Mouse (Mus musculus) right cerebral cortex, postnatal 25 days (tissue): ENCODE data around the gene Rrp15.

Experiments used
- DNase-seq: peaks from one replicate; pipeline ENCODE4 v3.0.0; 2022

Gene Rrp15

DNA sequence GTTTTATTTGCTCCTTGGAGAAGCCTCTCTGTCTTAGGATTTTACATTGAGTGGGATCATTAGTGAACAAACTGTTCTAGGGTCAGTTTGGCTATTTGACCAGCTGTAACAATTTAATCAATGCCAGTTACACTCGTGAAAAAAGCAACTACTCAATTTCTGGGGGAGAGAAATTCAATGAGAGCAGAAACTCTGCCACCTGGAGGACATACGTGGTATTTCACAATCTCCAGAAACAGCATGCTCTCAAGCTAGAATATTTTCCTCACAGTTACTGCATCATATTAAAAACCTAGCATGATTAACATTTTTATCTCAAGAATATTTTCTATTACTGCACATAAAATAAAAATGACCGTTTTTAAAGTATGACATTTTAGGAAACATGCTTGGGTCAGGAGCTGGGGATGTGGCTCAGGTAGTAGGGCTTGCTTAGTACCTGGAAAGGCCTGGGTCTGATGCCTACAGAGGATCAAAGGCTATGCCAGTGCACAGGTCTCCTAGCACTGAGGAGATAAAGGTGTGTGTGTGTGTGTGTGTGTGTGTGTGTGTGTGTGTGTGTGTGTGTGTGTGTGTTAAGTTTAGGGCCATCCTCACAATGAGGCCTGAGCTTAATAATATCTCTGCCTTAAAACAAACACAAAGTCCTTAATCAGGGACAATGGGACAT is 36.2 kb downstream of the Rrp15 start:
- no peak for DNase-seq

DNA sequence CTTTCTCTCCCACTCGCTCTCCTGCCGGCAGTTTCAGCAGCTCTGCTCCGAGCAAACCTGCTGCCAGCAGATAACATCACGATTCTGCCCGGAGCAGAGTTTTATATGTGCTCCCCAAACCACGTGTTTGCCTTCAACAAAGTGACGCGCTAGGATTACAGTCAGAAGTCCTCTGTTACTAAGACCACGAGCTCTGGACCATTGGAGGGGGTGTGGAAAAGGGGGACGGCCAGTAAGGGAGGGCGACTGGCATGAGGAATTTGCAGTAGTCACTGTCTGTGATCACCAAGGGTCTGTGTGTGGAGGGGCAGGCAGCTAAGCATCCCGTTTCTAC is 43.3 kb downstream of the Rrp15 start, which contains the start of gene Tgfb2:
Gene Tgfb2 (minus strand): TSS at position 75 of the 334 bp plus-strand sequence.
- DNase-seq = peak; percentile 32

DNA sequence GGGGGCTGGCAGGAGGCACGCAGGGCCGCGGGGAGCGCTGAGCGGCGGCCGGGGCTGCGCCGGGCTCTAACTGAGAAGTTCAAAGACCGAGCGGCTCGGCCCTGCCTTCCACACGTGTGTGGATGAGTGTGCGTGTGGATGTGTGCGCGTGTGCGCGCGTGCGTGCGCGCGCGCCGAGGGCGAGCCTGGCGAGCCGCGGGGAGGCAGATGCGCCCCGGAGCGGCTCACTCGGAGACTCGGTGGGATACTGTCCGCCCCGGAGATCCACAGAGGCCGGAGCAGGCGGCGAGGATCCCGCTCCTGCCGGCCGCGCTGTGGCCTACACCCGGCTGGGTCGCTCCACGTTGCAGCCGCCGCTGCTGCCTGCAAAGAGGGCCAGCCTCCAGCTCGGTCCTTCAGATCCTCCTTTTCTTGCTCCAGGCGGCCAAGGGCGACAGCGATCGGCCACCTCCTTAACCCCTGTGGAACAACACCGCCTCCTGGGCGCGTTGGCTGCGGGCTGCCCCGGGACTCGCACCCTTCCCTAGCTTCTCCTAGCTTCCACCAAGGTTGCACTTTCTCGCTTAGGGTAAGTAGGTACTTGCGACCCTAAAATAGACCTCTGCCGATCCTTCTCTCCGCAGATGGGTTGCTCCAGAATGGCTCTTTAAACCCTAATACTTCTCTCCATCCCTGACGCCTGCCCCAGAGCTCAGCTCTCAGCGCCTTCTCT is 43.8 kb downstream of the Rrp15 start:
- peak; percentile 54 for DNase-seq

DNA sequence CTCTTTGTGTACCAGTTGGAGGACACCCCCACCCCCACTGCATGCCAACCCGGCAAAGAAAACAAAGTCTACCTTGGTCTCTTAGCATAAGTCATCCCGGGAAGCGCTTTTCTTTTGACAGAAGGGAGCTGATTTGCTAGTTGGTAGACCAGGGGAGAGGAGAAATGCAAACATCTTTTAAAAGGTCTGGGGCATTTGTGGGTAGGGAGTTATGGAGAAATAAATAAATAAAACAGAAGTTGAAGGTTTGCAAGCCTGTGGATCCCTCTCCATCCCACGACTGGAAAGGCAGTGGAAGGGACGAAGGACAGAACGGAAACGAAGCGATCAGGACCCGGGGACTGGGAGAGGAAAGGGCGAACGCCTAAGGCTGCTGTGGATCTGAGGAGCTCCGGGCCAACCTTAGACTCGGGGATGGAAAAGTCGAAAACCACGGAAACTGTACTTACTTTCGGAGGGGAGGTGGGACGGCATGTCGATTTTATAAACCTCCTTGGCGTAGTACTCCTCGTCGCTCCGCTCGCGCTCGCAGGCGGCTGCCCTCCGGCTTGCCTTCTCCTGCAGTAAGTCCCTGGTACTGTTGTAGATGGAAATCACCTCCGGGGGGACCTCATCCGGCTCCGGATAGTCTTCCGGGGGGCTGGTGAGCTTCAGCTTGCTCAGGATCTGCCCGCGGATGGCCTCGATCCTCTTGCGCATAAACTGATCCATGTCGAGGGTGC is 45.0 kb downstream of the Rrp15 start:
- DNase-seq = peak; percentile 38

DNA sequence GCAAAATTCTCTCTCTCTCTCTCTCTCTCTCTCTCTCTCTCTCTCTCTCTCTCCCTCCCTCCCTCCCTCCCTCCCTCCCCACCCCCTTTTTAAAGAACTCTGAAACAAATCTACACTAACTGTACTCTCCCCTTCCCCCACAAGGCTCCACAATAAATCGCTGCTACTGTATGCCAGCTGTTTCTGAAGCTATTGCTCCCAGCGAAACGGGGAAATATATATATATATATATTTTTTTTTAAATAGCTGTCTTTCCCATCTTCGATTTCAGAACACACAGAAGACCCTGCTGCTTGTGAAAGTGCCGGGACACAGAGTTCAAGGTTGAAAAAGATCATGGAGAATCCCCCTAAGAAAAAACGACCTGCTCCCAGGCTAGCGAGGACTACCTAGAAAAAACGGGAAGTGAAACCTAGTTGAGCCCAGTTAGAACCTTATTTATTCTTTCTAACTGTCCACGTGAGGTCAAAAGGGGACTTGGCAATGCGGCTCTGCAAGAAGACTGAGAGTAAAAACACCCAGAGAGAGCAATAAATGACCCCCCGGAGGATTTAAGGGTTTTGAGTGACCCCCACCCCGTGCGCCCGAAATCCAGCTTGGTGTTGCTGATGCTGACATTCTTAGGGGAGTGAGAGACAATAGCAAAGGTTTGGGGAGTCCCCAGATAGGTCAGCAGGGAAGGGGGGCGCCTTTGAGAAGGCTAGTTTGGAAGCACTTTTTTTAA is 45.7 kb downstream of the Rrp15 start:
- DNase-seq = no peak

DNA sequence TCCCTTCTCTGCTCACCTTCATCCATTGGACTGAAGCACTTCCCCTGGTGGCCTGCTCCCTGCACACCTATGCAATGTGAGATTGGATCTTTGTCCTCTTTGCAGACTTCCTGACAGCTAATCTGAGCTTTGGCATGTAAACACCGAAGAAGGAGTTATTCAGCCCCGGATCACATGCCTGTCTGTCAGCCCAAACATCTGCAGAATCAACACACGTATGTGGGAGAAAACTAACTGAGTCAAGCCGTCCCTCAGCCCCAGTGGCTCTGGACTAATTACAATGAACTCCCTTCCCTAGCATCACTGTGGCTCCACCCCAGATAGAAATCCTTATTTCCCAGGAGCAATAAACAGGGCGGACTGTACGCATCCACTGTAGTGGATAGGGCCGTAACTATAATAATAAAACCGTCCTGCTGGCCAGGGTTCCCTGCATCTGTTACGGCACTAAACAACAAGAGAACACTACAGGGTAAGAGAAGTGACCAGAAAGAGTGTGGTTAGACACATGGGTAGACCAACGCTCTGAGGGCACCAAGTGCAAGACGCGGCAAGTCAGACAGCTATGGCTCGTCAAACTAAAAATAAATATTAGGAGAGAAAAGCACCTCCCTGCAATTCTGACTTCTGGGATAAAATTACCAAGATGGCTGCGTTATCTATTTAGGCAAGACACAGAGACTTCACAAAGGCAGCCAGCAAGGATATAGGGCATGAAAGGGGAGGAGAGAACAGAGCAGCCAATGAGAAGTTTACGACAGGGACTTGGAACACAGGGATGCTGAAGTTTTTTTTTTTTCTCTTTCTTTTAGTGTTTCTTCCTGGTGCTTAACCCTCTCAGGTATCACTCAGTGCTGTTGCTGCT is 46.5 kb downstream of the Rrp15 start:
- no peak for DNase-seq

DNA sequence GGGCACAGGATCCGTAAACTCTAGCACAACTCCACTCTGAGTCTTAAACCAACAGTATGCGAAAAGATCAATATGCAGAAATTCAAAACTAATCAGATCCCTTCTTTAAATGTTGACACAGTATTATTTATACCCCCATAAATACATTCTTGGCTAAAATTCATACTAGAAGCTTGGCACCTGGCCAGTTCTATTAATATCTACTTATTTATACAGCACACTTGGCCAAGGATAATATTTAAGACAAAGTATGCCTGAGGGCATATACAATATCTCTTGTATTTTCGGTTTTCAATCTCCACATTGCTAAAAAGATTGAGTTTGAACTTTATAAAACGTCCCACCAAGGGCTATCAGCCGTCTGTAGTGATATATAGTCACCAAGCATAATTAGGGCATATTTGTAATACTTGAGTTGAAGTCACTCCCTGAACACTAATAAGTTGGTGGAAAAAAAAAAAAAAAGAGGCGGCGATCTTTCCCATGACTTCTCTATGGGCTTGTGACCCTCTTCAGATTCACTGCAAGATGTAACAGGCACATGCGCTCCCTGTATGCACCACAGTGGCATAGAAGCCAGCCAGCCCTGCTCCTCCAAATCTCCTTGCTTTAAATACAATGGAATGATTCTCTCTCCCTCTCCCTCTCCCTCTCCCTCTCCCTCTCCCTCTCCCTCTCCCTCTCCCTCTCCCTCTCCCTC is 47.8 kb downstream of the Rrp15 start:
- no peak for DNase-seq

DNA sequence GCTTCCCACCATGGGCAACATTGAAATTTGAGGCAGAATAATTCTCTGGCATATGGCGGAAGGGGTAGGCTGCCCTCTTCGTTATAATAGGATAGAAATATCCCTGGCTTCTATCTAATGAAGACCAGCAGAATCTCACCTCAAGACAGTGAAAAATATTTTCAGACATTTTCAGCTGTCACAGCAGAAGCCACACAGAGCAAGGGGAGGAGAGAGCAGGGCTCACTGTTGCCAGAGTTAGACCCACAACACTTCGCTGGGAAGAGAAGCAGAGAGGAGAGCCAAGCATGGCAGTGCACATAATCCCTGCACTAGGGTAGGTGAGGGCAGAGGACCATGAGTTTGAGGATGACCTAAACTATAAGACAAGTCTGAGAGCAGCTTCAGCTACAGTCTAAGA is 48.7 kb downstream of the Rrp15 start:
- DNase-seq = no peak

DNA sequence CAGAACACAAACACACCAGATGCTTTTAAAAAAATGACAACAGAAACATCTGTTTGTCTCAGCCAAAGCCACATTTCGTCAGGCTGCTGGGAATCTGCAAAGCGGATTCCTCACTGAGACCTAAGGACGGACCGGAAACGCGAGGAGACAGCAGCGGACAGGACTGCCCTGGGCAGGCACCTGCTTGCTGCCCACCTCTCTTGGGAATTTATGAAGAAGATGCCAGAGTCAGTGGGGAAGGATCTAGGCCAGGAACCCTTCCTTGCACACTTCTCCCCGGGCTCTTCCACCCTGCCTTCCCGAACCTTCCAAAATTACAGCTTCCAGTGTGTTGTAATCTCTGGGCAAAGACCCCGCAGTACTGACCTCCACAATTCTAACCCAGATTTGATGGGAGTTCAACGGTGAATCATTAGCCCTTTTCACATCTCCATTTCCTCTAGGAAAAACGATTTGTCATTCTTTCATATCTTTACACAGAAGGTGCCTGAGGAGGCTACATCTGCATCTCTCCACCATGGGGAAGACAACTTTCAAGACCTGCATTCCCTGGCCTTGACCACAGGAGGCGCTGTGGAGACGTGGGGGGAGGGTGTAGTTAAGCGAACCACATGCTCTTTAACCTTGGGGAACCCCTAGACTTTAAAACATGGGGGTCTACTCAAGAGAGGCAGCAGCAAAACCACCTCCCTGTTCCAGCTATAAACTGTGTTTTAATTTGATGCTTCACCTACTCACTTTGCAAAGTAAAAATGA is 50.4 kb downstream of the Rrp15 start:
- DNase-seq = no peak

DNA sequence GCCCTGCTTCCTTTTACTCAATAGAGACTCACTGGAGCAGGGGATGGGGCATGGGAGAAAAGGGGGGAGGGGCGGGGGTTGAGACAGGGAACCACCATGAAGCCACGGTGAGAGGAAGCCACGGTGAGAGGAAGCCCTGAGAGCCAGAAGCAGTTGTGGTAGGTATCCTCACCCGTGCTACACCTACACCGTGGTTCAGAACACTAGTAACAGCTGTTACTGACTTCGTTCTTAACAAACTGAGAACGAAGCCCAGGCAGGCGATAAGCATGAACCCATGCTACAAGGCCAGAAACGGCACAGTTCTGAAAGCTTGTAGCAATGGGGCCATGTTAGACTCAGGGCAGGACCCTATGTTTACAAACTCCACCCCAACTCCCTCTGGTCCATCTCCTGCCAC is 52.9 kb downstream of the Rrp15 start:
- no peak for DNase-seq

DNA sequence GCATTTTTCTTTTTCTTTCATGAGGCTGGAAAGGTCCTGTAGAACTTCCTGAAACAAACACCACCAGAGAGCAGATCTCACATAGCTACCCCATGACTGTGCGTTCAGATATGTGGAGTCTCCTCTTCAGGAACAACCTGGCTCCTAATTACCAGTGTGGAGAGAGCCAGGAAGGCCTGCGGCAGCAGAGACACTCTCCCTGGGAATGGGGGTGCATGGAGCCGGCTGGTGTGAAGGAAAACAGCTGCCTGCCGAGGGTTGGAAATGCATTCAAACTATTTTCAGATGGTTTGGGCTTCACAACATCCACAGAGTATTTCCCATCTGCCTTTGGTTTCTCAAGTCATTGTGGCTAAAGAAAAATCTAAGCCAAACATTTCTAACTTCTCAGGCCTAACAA is 53.8 kb downstream of the Rrp15 start:
- no peak for DNase-seq

DNA sequence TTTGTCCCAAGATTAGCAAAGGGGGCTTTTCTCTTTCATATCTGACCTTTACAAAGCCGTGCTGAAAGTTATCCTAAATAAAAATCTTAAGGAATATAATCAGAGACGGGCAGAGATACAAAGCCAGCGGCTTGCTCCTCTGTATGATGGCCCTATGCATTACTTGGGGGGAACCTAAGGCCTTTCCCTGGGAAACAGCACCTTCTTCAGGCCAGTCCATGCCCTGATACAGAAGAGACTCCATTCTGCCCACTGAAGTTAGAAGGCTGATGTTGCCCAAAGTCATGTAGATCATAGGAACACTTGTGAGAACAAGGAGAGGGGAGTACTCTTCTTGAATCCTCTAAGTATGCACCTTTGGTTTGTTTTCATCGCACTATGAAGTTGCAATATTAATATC is 56.8 kb downstream of the Rrp15 start:
- no peak for DNase-seq

DNA sequence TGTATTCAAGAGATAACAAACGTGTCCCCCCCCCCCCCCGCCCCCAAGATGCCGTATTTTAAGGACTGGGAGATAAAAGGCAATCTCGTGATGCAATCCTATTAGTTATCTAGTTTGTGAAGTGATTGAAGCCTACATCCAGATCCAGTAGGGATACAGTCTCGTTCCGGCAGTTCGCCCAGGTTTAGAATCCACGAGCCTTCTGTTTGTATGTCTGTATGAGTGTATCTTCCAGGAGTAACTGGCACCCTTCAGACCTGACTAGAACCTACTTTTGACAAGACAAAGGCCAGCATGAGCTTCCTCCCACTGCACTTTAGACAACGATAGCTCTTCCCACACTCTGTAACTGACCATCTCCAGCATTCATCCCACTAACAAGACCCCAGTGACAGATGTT is 57.5 kb downstream of the Rrp15 start:
- no peak for DNase-seq

DNA sequence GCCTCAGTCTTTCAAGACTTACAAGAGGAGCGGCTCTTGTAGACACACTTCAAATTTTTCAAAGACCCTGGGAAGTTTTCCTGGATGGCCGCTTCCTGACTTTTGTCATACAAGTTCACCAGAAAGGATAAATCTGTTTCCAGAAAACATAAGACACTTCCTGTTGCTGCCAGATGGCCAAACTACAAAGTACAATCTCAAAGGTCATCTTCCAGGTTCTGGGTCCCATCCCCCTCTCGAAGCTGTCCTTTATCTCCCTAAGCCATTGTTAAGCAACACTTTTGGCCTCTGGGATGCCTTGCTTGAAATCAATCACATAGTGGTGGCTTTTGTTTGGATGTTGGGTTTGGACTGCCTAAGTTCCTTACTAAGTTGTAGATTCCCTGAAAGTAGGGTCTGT is 65.1 kb downstream of the Rrp15 start:
- no peak for DNase-seq

DNA sequence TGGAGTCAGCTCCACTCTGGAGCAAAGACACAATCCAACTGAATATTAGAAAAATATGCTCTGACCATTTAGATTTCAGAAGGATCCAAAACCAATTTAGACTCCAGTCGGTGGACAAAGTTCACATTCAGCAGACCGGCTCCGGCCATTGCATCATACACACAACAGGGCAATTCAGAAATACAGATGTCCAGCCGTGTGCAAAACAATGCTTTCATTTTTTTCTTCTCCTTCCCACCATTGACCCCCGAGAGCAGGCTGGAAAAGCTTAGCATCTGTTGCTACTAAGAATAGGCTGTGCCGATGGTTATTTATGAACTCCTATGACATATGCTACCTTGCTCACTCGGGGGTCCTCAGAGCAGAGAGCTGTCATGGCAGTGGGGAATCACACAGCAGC is 66.6 kb downstream of the Rrp15 start:
- no peak for DNase-seq

DNA sequence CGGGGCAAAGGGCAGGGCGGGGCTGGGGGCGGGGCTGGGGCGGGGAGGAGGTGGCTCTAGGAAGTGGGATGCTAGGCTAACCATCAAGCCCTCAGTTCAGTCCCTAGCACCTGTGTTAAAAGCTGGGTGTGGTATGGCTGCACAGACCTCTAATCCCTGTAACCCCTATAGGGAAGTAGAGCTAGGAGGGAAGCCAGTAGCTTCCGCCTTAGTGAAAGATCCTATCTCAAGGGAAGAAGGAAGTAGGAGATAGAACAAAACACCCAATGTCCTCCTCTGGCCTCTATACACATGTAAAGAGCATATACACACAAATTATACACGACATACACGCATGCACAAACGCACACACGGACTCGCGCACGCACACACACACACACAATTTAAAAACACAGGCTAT is 71.5 kb downstream of the Rrp15 start:
- no peak for DNase-seq

DNA sequence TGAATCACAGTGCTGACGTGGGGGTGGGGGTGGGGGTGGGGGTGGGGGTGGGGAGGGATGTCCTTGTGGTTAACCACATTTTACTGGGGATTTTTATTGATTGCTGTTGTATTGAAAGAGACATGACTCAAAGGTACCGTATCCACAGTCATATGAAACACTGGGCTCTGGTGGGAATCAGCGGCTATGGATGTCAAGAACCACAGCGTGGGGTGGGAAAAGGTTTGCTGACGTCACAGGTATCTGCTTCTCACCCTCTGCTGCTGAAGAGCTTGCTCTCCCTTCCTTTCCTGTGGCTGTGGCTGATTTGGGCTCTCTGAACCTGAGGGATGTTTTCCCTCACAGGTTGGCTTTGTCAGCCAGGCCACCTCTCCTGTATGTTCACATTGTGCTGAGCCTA is 73.0 kb downstream of the Rrp15 start:
- DNase-seq = no peak

DNA sequence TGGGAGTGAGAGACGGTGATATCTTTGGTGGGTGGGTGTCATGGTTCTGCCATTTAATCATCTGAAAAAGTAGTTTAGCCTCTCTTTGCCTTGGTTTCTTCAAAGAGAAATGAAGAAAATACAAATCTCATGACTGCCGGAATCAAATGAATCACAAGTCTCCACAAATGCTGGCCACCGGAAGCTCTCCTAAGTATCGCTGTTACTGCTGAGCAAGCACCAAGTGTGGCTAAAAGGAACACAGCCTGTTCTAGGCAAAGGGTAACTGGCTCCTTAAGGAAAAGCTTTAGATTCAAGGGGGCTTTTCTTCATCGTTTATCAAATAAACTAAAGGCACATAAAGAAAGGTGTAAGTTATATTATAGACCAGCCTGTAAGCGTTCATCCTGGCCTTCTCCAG is 73.9 kb downstream of the Rrp15 start:
- no peak for DNase-seq

DNA sequence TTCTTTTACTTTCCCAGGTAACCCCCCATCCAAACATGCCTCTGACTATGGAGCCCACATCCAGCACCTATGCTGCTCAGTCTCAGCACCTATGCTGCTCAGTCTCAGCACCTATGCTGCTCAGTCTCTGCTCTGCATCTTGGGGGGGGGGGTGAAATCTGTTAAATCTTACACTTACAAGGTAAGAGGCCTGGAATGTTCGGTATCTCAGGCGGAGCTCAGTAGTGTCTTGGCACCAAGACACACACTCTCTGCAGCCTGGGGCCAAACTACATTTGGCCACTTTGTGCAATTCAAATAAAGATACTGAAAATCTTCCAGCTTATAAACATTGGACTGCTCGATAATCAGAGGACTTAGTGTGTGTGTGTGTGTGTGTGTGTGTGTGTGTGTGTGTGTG is 74.5 kb downstream of the Rrp15 start:
- DNase-seq = no peak

DNA sequence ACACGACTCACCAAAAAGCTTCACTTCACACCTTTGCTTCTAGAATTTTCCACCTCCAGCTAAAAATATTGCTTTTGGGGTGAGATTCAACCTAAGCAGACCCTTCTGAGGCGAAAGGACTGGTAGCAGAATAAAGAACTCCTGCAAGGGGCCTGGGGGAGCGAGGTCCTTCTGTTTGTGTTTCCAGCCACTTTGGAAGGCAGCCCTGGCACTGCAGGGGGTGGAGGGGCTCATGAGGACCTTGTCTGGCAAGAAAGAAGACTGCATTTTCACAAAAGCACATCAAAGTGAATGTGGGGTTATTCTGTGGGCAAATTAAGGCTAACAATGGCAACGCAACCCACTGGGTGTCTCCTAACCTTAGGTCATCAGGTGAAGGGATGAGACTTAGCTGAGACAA is 76.0 kb downstream of the Rrp15 start:
- no peak for DNase-seq
